Mouse (Mus musculus) urinary bladder, postnatal 0 days (tissue): ENCODE data around the gene Inhba. TPM values are rescaled to one million over a fixed set of nuclear protein-coding genes. Genes with fewer than 3 reads are reported as not detected.

ENCODE experiments used
- polyA plus RNA-seq: library from polyadenylated mRNA; unstranded; fragments of >200 nt; fragmentation: Nextera tagmentation; extraction: Ambion mirVana; gene quantifications from 2 replicates; pipeline ENCODE4 v1.2.1, GENCODE M21; 2015

Inhba gene
- 7.5 and 8.2 TPM in 2 replicates for polyA plus RNA-seq

DNA sequence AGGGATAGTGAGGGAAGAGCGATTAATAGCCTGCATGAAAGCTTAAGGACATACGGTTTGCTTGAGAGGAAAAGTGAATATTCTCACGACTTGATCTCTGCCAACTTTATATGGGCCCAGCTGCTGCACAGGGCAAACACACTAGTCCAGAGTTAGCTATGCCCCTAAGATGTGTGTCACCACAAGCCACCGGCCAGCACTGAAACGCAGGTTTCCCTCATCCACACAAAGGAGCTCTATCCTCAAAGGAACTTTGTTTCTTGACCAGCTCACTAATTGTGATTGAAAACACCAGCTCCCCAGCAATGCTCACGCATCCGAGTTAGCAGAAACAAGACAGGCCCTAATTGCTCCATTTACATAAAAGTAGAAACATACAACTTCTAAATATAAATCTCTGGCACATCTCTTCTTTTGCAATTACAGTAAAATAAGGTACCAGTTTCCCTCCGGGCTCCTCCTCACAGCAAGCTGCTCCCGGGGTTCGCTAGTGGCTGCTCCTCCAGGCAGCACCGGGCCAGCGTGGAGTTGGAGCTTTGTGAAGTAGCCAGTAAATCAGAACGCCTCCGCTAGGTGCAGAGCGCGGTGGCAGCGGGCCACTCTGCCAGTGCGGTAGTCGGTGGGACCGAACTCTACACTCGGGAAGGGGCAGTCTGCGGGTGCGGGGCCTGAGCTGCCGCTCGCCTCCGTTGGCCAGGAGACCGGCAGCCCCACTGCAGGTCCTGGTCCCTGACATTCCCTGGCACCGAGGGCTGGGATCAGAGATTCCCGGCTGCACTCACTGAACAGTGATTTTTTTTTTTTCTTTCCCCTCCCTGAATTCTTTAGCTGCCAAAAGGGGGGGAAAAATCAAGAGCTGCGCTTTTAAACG lies at the start of gene Inhba:
Inhba (plus strand) TSS at position 480 of the 871 bp plus-strand sequence.

